ENCODE assay signal across 12 mouse cellular contexts in genomic region chr2:113966421-113966820, GRCm38 (mm10). TPM values are rescaled to one million over a fixed set of nuclear protein-coding genes. Genes with fewer than 3 reads are reported as not detected.
DNase-seq lines count a peak whose midpoint lies in the region; ATAC-seq and TF ChIP-seq lines count a peak whose summit lies in the region.
"Had no signal": no experiment of that assay in that cellular context is flagged by ENCODE, and none has a peak within 500 bp of the region (broad histone marks: within the 10 kb centered on the region; RNA-seq: fewer than 3 reads in every experiment).

No protein-coding gene starts in this region.

- WGBS in forebrain, embryonic 13.5 days = 16% methylated on average over 4 of the region's 4 CpGs
- WGBS in forebrain, embryonic 11.5 days = 27% methylated on average over 4 of the region's 4 CpGs
- 33% methylated on average over 4 of the region's 4 CpGs for WGBS in liver, embryonic 14.5 days (ENCODE audit: insufficient replicate concordance)
- WGBS in liver, embryonic 12.5 days (ENCODE audit: insufficient replicate concordance) = 43% methylated on average over 4 of the region's 4 CpGs
- WGBS in forebrain, embryonic 16.5 days = 6% methylated on average over 4 of the region's 4 CpGs

- 0 out of 2 replicates have a peak, but pooled peaks have one; percentile 13 for TF ChIP-seq CTCF in liver, embryonic 14.5 days (IDR thresholded peaks at IDR 0.05; ENCODE audit: low read depth)

- H3K4me3 ChIP-seq in forebrain, embryonic 13.5 days = no peak overlapping the region
- H3K4me3 ChIP-seq in forebrain, embryonic 11.5 days (ENCODE audit: low read depth, low read length) = no peak overlapping the region
- no peak overlapping the region for H3K4me3 ChIP-seq in liver, embryonic 14.5 days (ENCODE audit: insufficient read depth in 1 of 2, low read depth in 2 of 2, low read length in 2 of 2)
- H3K4me3 ChIP-seq in liver, embryonic 12.5 days = no peak overlapping the region
- H3K4me3 ChIP-seq in forebrain, embryonic 16.5 days (replicated peaks; ENCODE audit: low read length) = no peak overlapping the region
- H3K4me3 ChIP-seq: heart, embryonic 13.5 days; limb, embryonic 13.5 days had no signal

- H3K27ac ChIP-seq in forebrain, embryonic 13.5 days = no peak overlapping the region
- no peak overlapping the region for H3K27ac ChIP-seq in forebrain, embryonic 11.5 days (ENCODE audit: low read depth, low read length)
- no peak overlapping the region for H3K27ac ChIP-seq in liver, embryonic 14.5 days
- no peak overlapping the region for H3K27ac ChIP-seq in liver, embryonic 12.5 days
- no peak overlapping the region for H3K27ac ChIP-seq in forebrain, embryonic 16.5 days (ENCODE audit: low read length)
- H3K27ac ChIP-seq: heart, embryonic 13.5 days; limb, embryonic 13.5 days had no signal

- ATAC-seq in forebrain, embryonic 13.5 days = peak; percentile 63
- ATAC-seq in forebrain, embryonic 11.5 days (replicated peaks; ENCODE audit: low FRiP score) = no peak; the same call in 1 of the 2 replicates
- no peak for ATAC-seq in liver, embryonic 14.5 days (ENCODE audit: insufficient read depth)
- ATAC-seq in liver, embryonic 12.5 days = no peak
- peak; percentile 37 for ATAC-seq in CD4-positive, CD25-positive, alpha-beta regulatory T cell, adult 4 months
- ATAC-seq in forebrain, embryonic 16.5 days = peak; percentile 58
- ATAC-seq: hindbrain, embryonic 16.5 days had no signal

- no peaks in the 10 kb centered on the region for H3K27me3 ChIP-seq in forebrain, embryonic 13.5 days
- H3K27me3 ChIP-seq in forebrain, embryonic 11.5 days (ENCODE audit: control insufficient read depth, insufficient read depth, low read length) = no peaks in the 10 kb centered on the region
- H3K27me3 ChIP-seq in liver, embryonic 14.5 days (ENCODE audit: control insufficient read depth, insufficient read depth, low read length) = no peaks in the 10 kb centered on the region
- H3K27me3 ChIP-seq in liver, embryonic 12.5 days (replicated peaks) = no peaks in the 10 kb centered on the region
- H3K27me3 ChIP-seq in forebrain, embryonic 16.5 days (replicated peaks; ENCODE audit: control insufficient read depth, insufficient read depth, low read length) = no peaks in the 10 kb centered on the region
- H3K27me3 ChIP-seq: heart, embryonic 13.5 days; limb, embryonic 13.5 days had no signal

- no peak for DNase-seq in forebrain, embryonic 11.5 days (ENCODE audit: low spot score)
- DNase-seq in liver, embryonic 14.5 days (ENCODE audit: low read depth in 3 of 3, low spot score in 3 of 3) = no peak
- no peak for DNase-seq in spleen, postnatal 36 days (ENCODE audit: low spot score in 2 of 2)
- no peak for DNase-seq in embryo, embryonic 11 days
- DNase-seq: thymus, postnatal 36 days had no signal

- H3K4me1 ChIP-seq in forebrain, embryonic 13.5 days = 0 out of 2 replicates have a peak, but pooled peaks cover 3% of the 10 kb centered on the region
- no peaks in the 10 kb centered on the region for H3K4me1 ChIP-seq in forebrain, embryonic 11.5 days (replicated peaks; ENCODE audit: control insufficient read depth, insufficient read depth, low read length)
- H3K4me1 ChIP-seq in liver, embryonic 14.5 days (replicated peaks; ENCODE audit: control insufficient read depth in 2 of 2, insufficient read depth in 2 of 2, low read length in 1 of 2) = no peaks in the 10 kb centered on the region
- H3K4me1 ChIP-seq in liver, embryonic 12.5 days = no peaks in the 10 kb centered on the region
- H3K4me1 ChIP-seq in forebrain, embryonic 16.5 days (replicated peaks; ENCODE audit: control insufficient read depth, insufficient read depth, low read length) = peaks cover 3% of the 10 kb centered on the region
- H3K4me1 ChIP-seq: heart, embryonic 13.5 days; limb, embryonic 13.5 days had no signal

- no peaks in the 10 kb centered on the region for H3K9me3 ChIP-seq in forebrain, embryonic 13.5 days (replicated peaks)
- no peaks in the 10 kb centered on the region for H3K9me3 ChIP-seq in forebrain, embryonic 11.5 days (ENCODE audit: control insufficient read depth, low read length)
- H3K9me3 ChIP-seq in liver, embryonic 14.5 days (ENCODE audit: control insufficient read depth, low read length) = no peaks in the 10 kb centered on the region
- H3K9me3 ChIP-seq in liver, embryonic 12.5 days (replicated peaks) = no peaks in the 10 kb centered on the region
- no peaks in the 10 kb centered on the region for H3K9me3 ChIP-seq in forebrain, embryonic 16.5 days (ENCODE audit: control insufficient read depth, low read length)
- H3K9me3 ChIP-seq: heart, embryonic 13.5 days; limb, embryonic 13.5 days had no signal

- H3K9ac ChIP-seq in forebrain, embryonic 13.5 days = no peak overlapping the region
- no peak overlapping the region for H3K9ac ChIP-seq in forebrain, embryonic 11.5 days (ENCODE audit: low read length)
- H3K9ac ChIP-seq in liver, embryonic 14.5 days (replicated peaks) = no peak overlapping the region
- H3K9ac ChIP-seq in liver, embryonic 12.5 days = no peak overlapping the region
- no peak overlapping the region for H3K9ac ChIP-seq in forebrain, embryonic 16.5 days (replicated peaks; ENCODE audit: low read depth, low read length)
- H3K9ac ChIP-seq: heart, embryonic 13.5 days; limb, embryonic 13.5 days had no signal

- no peak for TF ChIP-seq EP300 in liver, embryonic 14.5 days (IDR thresholded peaks at IDR 0.05; ENCODE audit: low read depth)

- no peak overlapping the region for H3K4me2 ChIP-seq in forebrain, embryonic 13.5 days
- no peak overlapping the region for H3K4me2 ChIP-seq in forebrain, embryonic 11.5 days (ENCODE audit: low read depth, low read length, severe bottlenecking)
- H3K4me2 ChIP-seq in liver, embryonic 14.5 days (ENCODE audit: low read depth) = no peak overlapping the region
- H3K4me2 ChIP-seq in liver, embryonic 12.5 days = no peak overlapping the region
- no peak overlapping the region for H3K4me2 ChIP-seq in forebrain, embryonic 16.5 days (ENCODE audit: low read length)
- H3K4me2 ChIP-seq: heart, embryonic 13.5 days; limb, embryonic 13.5 days had no signal

- H3K36me3 ChIP-seq in forebrain, embryonic 13.5 days (ENCODE audit: poor library complexity, severe bottlenecking) = no peaks in the 10 kb centered on the region
- H3K36me3 ChIP-seq in forebrain, embryonic 11.5 days (ENCODE audit: control insufficient read depth, insufficient read depth, low read length) = no peaks in the 10 kb centered on the region
- H3K36me3 ChIP-seq in liver, embryonic 14.5 days (replicated peaks; ENCODE audit: control insufficient read depth, insufficient read depth, low read depth) = no peaks in the 10 kb centered on the region
- no peaks in the 10 kb centered on the region for H3K36me3 ChIP-seq in liver, embryonic 12.5 days
- no peaks in the 10 kb centered on the region for H3K36me3 ChIP-seq in forebrain, embryonic 16.5 days (ENCODE audit: control insufficient read depth, insufficient read depth)
- H3K36me3 ChIP-seq: heart, embryonic 13.5 days; limb, embryonic 13.5 days had no signal

RNA-seq across cellular contexts. Expression of gene Gjd2, which starts 47.0 kb away (rescaled TPM):
- polyA plus RNA-seq in forebrain, embryonic 13.5 days (2015; fragmentation: Nextera tagmentation; extraction: Ambion mirVana) = 2.0 and 3.5 TPM in 2 replicates
- 1.4 TPM in 2 replicates for polyA plus RNA-seq in forebrain, embryonic 11.5 days (2014; fragmentation: Nextera tagmentation; extraction: Ambion mirVana)
- 0.04 TPM in 1 of 2 replicates, not detected in the other for polyA plus RNA-seq in liver, embryonic 14.5 days (2012; rRNA removed)
- polyA plus RNA-seq in liver, embryonic 14.5 days (2014; fragmentation: Nextera tagmentation; extraction: Ambion mirVana) = not detected in 2 replicates
- polyA plus RNA-seq in liver, embryonic 12.5 days (2016; fragmentation: Nextera tagmentation; extraction: Ambion mirVana) = 0.04 TPM in 1 of 2 replicates, not detected in the other
- not detected for polyA plus RNA-seq in CD4-positive, CD25-positive, alpha-beta regulatory T cell, adult 4 months (2017; shearing (Covaris generic))
- polyA plus RNA-seq in forebrain, embryonic 16.5 days (2015; fragmentation: Nextera tagmentation; extraction: Ambion mirVana) = 2.7 and 6.6 TPM in 2 replicates
- polyA plus RNA-seq: heart, embryonic 13.5 days had no signal

Comparison
In these comparisons a context has a peak if more than half of its experiments do, and no peak if none do; other contexts are left out.
1. ATAC-seq: peak in forebrain, embryonic 13.5 days (single experiment), CD4-positive, CD25-positive, alpha-beta regulatory T cell, adult 4 months (single experiment) and forebrain, embryonic 16.5 days (single experiment); none in forebrain, embryonic 11.5 days (single experiment), liver, embryonic 14.5 days (single experiment) and liver, embryonic 12.5 days (single experiment).